Mouse (Mus musculus): ENCODE results near the gene Rsph4a.
A peak's percentile ranks its signal among the peaks of the same experiment; 100 is the strongest.
"Not testable (repeated sequence)": the region's sequence is repeated elsewhere in the genome, so short reads cannot be mapped to it uniquely, and the experiment has no call there.

Gene Rsph4a

DNA sequence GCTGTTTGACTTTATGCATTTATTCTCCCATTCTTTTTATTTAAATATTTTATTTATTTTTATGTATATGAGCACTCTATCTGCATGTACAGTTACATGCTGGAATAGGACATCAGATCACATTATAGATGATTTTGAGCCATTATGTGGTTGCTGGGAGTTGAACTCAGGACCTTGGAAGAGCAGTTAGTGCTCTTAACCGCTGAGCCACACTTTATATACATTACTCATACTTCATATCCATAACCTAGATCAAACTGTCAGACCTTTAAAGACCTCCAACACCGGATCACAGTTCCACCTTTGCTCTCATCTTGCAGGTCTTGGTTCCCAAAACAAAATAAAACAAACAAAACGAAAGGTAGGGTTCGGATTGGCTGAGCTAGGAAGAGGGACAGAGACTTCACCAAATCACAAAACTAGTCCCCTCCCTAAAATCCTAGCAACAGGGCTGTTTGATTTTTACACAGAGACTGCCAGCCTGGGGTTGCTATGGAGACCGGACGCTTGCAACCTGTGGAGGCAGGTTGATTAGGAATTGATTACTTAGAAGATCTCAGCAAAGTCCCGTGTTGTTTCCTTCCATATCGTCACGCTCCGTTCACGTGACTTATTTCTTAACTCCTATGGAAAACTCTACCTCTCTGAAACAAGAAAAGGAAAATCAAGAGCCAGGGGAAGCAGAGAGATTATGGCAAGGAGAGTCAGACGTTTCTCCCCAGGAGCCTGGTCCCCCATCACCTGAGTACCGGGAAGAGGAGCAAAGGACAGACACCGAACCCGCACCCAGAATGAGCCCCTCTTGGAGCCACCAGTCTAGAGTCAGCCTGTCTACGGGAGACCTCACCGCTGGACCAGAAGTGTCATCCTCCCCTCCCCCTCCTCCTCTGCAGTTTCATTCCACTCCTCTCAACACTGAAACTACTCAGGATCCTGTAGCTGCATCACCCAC is at the start of gene Rsph4a:
Rsph4a (plus strand) TSS at position 582 of the 952 bp plus-strand sequence.
- DNase-seq (ENCODE audit: low read depth, low spot score): peak; percentile 85

DNA sequence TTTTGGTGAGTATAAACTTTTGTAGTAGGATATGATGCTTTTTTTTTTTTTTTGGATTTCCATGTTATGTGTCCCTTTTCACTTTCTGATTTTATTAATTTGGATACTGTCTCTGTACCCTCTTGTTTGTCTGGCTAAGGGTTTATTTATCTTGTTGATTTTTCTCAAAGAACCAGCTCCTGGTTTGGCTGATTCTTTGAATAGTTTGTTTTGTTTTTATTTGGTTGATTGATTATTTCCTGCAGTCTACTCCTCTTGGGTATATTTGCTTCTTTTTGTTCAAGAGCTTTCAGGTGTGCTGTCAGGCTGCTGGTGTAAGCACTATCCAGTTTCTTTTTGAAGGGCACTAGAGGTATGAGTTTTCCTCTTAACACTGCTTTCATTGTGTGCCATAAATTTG is 47.5 kb upstream of the Rsph4a start, which contains the start of gene Sult3a1:
Sult3a1 (plus strand) TSS at position 301 of the 400 bp plus-strand sequence.
- no peak for DNase-seq (ENCODE audit: low read depth, low spot score)

DNA sequence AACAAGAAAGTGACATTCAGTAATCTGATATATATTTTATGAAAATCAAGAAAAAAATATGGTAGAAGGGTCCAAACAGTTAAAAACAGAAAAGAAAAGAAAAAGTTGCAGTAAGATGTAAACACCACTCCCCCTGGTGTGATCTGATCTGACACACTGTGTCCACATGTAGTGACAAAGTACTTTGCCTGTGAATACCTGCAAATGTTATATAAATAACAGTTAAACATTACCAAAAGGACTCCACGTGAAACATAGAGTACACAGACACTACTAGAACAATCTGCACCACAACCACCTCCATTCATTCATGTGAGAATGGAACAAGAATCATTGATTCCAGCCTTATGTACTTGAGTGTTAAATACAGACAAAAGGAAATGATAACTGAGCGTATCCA is 38.9 kb upstream of the Rsph4a start:
- DNase-seq (ENCODE audit: low read depth, low spot score): no peak

DNA sequence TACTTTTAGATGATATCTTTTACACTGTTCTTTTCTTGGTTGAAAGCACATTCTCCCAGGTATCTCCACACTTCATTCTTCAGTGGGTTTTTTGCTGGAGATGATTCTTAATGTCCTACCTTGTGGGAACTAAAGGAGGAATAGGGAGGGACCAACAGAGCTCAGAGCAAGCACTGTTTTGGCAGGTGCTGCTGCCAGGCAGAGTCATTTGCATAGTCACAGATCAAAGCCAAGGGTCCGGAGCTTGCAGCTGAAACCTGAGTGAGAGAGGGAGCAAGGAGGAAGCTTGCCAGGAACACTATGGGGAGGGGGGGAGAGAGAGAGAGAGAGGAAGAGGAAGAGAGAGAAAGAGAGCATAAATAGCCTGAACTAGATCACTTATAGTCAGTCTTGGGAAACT is 34.5 kb upstream of the Rsph4a start:
- no peak for DNase-seq (ENCODE audit: low read depth, low spot score)

DNA sequence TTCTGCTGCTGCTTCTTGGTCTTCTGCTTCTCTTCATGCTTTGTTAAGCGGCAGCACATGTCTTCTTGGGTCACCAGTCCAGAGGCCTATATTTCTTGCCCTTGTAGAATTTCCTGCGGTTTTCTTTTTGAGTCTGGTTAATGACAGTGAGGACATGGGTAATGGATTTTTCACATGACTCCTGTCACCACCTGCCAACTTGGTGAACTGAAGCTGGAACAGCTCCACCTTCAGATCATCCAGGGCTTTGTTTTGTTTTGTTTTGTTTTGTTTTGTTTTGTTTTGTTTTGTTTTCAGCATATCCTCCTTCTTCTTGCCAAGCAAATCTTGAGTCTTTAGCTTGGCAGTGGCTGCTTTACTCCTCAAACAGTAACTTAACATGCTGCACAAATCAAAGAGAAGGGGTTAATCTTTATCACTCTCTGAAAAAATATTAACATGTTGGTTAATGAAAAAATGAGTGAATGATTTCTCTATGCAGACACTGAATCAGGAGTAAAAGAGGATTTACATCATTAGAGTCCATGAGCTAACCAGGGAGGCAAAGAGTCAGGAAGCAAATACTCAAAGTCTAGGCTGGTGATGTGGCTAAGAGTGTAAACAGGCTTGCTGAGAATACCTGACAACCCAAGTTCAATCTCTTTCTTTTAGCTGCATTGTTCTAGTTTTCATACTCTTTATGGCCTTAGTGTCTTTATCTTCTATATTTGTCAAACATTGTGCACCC is 32.1 kb upstream of the Rsph4a start:
- DNase-seq (ENCODE audit: low read depth, low spot score): no peak

DNA sequence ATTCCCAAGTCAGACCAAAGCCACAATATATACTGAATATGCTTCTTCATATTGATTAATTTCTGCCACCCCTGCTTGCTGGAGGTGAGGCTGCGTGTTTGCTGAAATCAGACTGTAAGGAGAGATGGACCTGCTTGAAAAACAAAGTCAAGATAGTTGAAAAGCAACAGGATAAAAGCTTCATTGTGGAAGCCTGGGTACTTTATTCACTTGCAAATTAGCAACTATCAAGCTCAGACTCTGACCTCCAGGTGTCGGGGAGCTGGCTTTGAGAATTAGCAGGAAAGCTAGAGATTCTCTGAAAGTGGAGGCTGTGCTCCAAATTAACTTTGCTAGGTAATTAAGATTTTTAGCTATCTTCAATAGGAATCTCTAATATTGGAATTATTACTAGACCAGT is 22.5 kb upstream of the Rsph4a start:
- DNase-seq (ENCODE audit: low read depth, low spot score): not testable (repeated sequence)

DNA sequence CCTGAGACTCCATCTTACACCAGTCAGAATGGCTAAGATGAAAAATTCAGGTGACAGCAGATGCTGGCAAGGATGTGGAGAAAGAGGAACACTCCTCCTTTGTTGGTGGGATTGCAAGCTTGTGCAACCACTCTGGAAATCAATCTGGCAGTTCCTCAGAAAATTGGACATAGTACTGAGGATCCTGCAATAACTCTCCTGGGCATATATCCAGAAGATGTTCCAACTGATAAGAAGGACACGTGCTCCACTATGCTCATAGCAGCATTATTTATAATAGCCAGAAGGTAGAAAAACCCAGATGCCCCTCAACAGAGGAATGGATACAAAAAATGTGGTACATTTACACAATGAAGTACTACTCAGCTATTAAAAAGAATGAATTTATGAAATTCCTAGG is 3.4 kb upstream of the Rsph4a start:
- DNase-seq (ENCODE audit: low read depth, low spot score): not testable (repeated sequence)

DNA sequence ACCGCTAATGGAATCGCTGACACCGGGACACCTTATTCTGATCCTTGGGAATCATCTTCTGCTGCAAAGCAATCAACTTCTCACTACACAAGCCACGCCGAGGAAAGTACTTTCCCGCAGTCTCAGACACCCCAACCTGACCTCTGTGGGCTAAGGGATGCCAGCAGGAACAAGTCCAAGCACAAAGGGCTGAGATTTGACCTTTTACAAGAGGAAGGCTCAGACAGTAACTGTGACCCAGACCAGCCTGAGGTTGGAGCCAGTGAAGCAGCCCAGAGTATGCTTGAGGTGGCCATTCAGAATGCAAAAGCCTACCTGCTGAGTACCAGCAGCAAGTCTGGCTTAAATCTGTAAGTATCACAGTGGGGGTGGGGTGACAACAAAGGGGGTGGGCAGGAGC is 578 bp downstream of the Rsph4a start:
- no peak for DNase-seq (ENCODE audit: low read depth, low spot score)

DNA sequence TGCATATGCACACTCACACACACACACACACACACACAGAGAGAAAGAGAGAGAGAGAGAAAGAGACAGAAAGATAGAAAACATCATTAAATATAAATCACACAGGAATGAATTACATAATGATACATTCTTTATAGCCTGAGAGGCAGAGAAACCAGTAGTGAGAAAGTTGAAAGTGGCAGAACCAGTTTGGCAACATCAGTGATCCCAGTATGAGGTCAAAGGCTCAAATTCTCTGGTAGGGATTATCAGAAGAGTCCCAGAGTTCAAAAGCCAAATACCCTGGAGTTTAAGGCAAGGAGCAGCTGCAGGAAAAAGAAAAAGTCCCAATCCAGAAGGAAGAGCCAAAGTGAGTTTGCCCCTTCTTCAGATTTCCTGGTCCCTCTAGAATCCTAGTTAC is 35.8 kb downstream of the Rsph4a start:
- DNase-seq (ENCODE audit: low read depth, low spot score): no peak

DNA sequence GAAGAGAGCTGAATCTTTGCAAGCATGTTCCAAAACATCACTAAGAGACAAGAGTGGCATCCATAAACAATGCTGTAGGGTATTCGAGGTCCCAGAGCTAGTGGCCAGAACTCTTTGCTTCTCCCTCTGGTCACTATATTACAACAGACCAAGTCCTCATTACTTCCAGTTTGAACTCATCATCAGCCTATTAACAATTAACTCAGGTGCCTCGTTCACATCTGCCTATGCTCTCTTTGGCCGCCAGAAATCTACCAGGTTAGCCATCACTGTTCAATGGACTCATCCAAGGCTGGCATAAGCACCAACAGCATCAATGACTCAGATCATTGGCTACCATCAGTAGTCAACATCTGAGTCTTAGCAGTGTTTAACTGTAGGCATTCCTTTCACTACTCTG is 40.5 kb downstream of the Rsph4a start:
- no peak for DNase-seq (ENCODE audit: low read depth, low spot score)

DNA sequence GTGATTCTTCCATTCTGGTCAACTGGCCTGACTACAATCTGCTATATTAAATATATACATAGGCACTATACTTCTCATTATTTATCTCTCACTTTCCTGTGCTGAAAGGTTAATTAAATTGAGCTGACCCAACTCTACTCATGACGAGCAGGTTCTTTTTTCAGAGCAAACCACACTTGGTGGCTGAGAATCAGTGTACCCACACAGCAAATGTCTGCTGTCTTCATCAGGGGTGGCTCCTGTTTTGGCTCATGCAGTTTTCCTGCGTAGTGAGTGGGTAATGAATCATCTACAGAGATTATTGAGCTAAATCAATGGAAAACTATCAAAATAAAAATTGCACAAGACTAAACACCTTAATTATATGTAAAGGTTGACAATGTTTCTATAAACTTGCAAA is 41.4 kb downstream of the Rsph4a start:
- DNase-seq (ENCODE audit: low read depth, low spot score): peak; percentile 61

DNA sequence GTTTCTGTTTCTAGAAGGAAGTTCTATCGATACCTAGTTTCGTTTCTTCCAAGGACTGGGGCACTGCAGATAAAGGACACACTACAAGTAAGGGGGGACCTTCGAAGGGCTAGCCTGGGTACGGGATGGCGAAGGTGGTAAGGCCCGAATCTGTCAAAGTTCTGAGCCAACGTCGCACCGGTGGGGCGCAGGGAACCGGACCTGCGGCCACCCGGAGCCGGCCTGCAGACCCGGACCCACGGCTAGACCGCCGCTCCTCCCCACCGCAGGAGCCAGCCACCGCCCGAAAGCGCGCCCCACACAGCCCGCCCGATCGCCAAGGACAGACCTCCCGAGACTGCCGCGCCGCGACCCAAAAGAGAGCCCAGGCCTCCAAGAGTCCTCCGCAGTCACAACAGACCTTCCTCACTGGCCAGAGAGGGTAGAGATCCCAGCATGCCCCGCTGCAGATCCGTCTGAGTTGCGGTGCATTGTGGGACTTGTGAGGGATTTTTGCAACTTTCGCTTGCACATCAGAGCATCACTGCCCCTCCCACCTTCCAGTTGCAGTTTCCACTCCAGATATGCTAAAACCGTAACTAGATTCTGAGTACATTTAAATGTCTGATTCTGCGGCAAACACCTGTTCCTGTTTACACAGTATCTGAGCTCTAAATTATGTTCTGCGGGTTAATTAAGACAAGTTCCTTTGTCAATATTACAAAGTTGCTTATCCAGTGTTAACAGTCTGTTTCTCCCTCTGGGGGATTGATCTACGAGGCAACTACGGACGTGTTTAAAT is 46.1 kb downstream of the Rsph4a start, which contains the start of gene Zup1:
Zup1 (minus strand) TSS at position 467 of the 781 bp plus-strand sequence.
- DNase-seq (ENCODE audit: low read depth, low spot score): peak; percentile 97

DNA sequence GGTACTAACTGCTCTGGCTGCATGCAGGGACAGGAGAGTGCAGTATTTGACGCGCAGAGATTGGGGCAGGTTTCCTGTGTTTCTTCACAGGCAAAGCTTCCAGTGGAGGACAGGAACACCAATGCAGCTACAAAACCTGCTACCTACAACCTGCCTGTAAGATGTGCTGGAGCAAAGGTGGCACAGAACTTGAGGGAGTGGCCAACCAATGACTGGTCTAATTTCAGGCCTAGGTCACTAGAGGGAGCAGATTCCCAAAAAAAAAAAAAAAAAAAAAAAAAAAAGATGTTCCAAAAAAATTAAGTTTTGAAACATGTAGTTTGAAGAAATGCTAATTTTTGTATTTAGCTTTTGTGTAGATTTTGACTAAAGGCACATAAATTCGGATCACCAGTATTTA is 47.6 kb downstream of the Rsph4a start:
- no peak for DNase-seq (ENCODE audit: low read depth, low spot score)
